Mouse (Mus musculus): Measurements from ENCODE around the gene Hrh1. TPM values are rescaled to one million over a fixed set of nuclear protein-coding genes. Genes with fewer than 3 reads are reported as not detected.

Hrh1 gene
- polyA plus RNA-seq, 1 experiment, result 0.23 TPM

- no peaks in the 10 kb centered on the region for H3K36me3 ChIP-seq (ENCODE audit: control insufficient read depth, insufficient read depth, low read length)
- H3K27me3 ChIP-seq (replicated peaks; ENCODE audit: control insufficient read depth, insufficient read depth, low read length), result no peaks in the 10 kb centered on the region
- WGBS, result 80% methylated on average over 5 of the region's 5 CpGs
- H3K4me3 ChIP-seq (ENCODE audit: insufficient read depth, low read depth, low read length), result no peak overlapping the region
- H3K4me1 ChIP-seq (ENCODE audit: control insufficient read depth, insufficient read depth, low read length), result no peaks in the 10 kb centered on the region
- DNase-seq, result no peak
- H3K27ac ChIP-seq (ENCODE audit: insufficient read depth, low read depth, low read length), result no peak overlapping the region
- TF ChIP-seq CTCF (conservative IDR thresholded peaks at IDR 0.05; ENCODE audit: insufficient read depth, insufficient read length, low read depth, low read length), result no peak
- no peak for TF ChIP-seq POLR2A (IDR thresholded peaks at IDR 0.05; ENCODE audit: low read depth, low read length)
Observed at GRCm38 (mm10) chr6:114434524-114434923, 36.8 kb downstream of the Hrh1 start.

- 75% methylated on average over 2 of the region's 2 CpGs for WGBS
- H3K27ac ChIP-seq (ENCODE audit: insufficient read depth, low read depth, low read length), result no peak overlapping the region
- no peaks in the 10 kb centered on the region for H3K4me1 ChIP-seq (ENCODE audit: control insufficient read depth, insufficient read depth, low read length)
- no peak overlapping the region for H3K4me3 ChIP-seq (ENCODE audit: insufficient read depth, low read depth, low read length)
- H3K36me3 ChIP-seq (ENCODE audit: control insufficient read depth, insufficient read depth, low read length), result no peaks in the 10 kb centered on the region
- DNase-seq, result no peak
- H3K27me3 ChIP-seq (replicated peaks; ENCODE audit: control insufficient read depth, insufficient read depth, low read length), result no peaks in the 10 kb centered on the region
- TF ChIP-seq POLR2A (IDR thresholded peaks at IDR 0.05; ENCODE audit: low read depth, low read length) (no peak), CTCF (conservative IDR thresholded peaks at IDR 0.05; ENCODE audit: insufficient read depth, insufficient read length, low read depth, low read length) (no peak)
Observed at GRCm38 (mm10) chr6:114440302-114440701, 42.6 kb downstream of the Hrh1 start.

- no peaks in the 10 kb centered on the region for H3K27me3 ChIP-seq (replicated peaks; ENCODE audit: control insufficient read depth, insufficient read depth, low read length)
- H3K36me3 ChIP-seq (ENCODE audit: control insufficient read depth, insufficient read depth, low read length), result no peaks in the 10 kb centered on the region
- DNase-seq, result no peak
- H3K27ac ChIP-seq (ENCODE audit: insufficient read depth, low read depth, low read length), result no peak overlapping the region
- no peaks in the 10 kb centered on the region for H3K4me1 ChIP-seq (ENCODE audit: control insufficient read depth, insufficient read depth, low read length)
- TF ChIP-seq CTCF (conservative IDR thresholded peaks at IDR 0.05; ENCODE audit: insufficient read depth, insufficient read length, low read depth, low read length) (no peak), POLR2A (IDR thresholded peaks at IDR 0.05; ENCODE audit: low read depth, low read length) (no peak)
- 50% methylated on average over 10 of the region's 10 CpGs for WGBS
- H3K4me3 ChIP-seq (ENCODE audit: insufficient read depth, low read depth, low read length), result no peak overlapping the region
Observed at GRCm38 (mm10) chr6:114440788-114441453, 43.2 kb downstream of the Hrh1 start.

- H3K27ac ChIP-seq (ENCODE audit: insufficient read depth, low read depth, low read length), result no peak overlapping the region
- TF ChIP-seq CTCF (conservative IDR thresholded peaks at IDR 0.05; ENCODE audit: insufficient read depth, insufficient read length, low read depth, low read length) (no peak), POLR2A (IDR thresholded peaks at IDR 0.05; ENCODE audit: low read depth, low read length) (no peak)
Observed at GRCm38 (mm10) chr6:114444247-114444844, 46.6 kb downstream of the Hrh1 start.

GRCm38 (mm10) chr6:114444976-114445375 is 47.2 kb downstream of the Hrh1 start:
- Histone ChIP-seq H3K36me3 (ENCODE audit: control insufficient read depth, insufficient read depth, low read length) (no peaks in the 10 kb centered on the region), H3K27me3 (replicated peaks; ENCODE audit: control insufficient read depth, insufficient read depth, low read length) (no peaks in the 10 kb centered on the region), H3K4me1 (ENCODE audit: control insufficient read depth, insufficient read depth, low read length) (no peaks in the 10 kb centered on the region), H3K27ac (ENCODE audit: insufficient read depth, low read depth, low read length) (no peak overlapping the region), H3K4me3 (ENCODE audit: insufficient read depth, low read depth, low read length) (no peak overlapping the region)
- TF ChIP-seq CTCF (conservative IDR thresholded peaks at IDR 0.05; ENCODE audit: insufficient read depth, insufficient read length, low read depth, low read length), result no peak
- TF ChIP-seq POLR2A (IDR thresholded peaks at IDR 0.05; ENCODE audit: low read depth, low read length), result no peak
- 52% methylated on average over 3 of the region's 3 CpGs for WGBS
- DNase-seq, result peak; percentile 46

More at GRCm38 (mm10) chr6:114444247-114444844, 46.6 kb downstream of the Hrh1 start:
- DNase-seq, result no peak
- 86% methylated on average over 1 of the region's 1 CpGs for WGBS
- no peak overlapping the region for H3K4me3 ChIP-seq (ENCODE audit: insufficient read depth, low read depth, low read length)
- H3K4me1 ChIP-seq (ENCODE audit: control insufficient read depth, insufficient read depth, low read length), result no peaks in the 10 kb centered on the region
- H3K36me3 ChIP-seq (ENCODE audit: control insufficient read depth, insufficient read depth, low read length), result no peaks in the 10 kb centered on the region
- no peaks in the 10 kb centered on the region for H3K27me3 ChIP-seq (replicated peaks; ENCODE audit: control insufficient read depth, insufficient read depth, low read length)

GRCm38 (mm10) chr6:114448888-114449287 is 51.2 kb downstream of the Hrh1 start:
- Histone ChIP-seq H3K4me3 (ENCODE audit: insufficient read depth, low read depth, low read length) (no peak overlapping the region), H3K4me1 (ENCODE audit: control insufficient read depth, insufficient read depth, low read length) (no peaks in the 10 kb centered on the region), H3K27ac (ENCODE audit: insufficient read depth, low read depth, low read length) (no peak overlapping the region), H3K27me3 (replicated peaks; ENCODE audit: control insufficient read depth, insufficient read depth, low read length) (no peaks in the 10 kb centered on the region), H3K36me3 (ENCODE audit: control insufficient read depth, insufficient read depth, low read length) (no peaks in the 10 kb centered on the region)
- WGBS, result 82% methylated on average over 9 of the region's 9 CpGs
- TF ChIP-seq POLR2A (IDR thresholded peaks at IDR 0.05; ENCODE audit: low read depth, low read length) (no peak), CTCF (conservative IDR thresholded peaks at IDR 0.05; ENCODE audit: insufficient read depth, insufficient read length, low read depth, low read length) (no peak)
- no peak for DNase-seq

GRCm38 (mm10) chr6:114455267-114455666 is 57.5 kb downstream of the Hrh1 start:
- Histone ChIP-seq H3K36me3 (ENCODE audit: control insufficient read depth, insufficient read depth, low read length) (no peaks in the 10 kb centered on the region), H3K27ac (ENCODE audit: insufficient read depth, low read depth, low read length) (no peak overlapping the region), H3K27me3 (replicated peaks; ENCODE audit: control insufficient read depth, insufficient read depth, low read length) (no peaks in the 10 kb centered on the region), H3K4me1 (ENCODE audit: control insufficient read depth, insufficient read depth, low read length) (no peaks in the 10 kb centered on the region), H3K4me3 (ENCODE audit: insufficient read depth, low read depth, low read length) (no peak overlapping the region)
- no peak for TF ChIP-seq POLR2A (IDR thresholded peaks at IDR 0.05; ENCODE audit: low read depth, low read length)
- DNase-seq, result no peak
- WGBS, result 95% methylated on average over 4 of the region's 4 CpGs

Data from kidney, adult 2 months (tissue).